Mouse (Mus musculus): Measurements from ENCODE around the gene Mki67.
"Not testable (repeated sequence)": the region's sequence is repeated elsewhere in the genome, so short reads cannot be mapped to it uniquely, and the experiment has no call there.

The Mki67 gene

GRCm38 (mm10) chr7:135716445-135716877 lies 300 bp upstream of the Mki67 start:
- DNase-seq, result peak; percentile 97

DNA sequence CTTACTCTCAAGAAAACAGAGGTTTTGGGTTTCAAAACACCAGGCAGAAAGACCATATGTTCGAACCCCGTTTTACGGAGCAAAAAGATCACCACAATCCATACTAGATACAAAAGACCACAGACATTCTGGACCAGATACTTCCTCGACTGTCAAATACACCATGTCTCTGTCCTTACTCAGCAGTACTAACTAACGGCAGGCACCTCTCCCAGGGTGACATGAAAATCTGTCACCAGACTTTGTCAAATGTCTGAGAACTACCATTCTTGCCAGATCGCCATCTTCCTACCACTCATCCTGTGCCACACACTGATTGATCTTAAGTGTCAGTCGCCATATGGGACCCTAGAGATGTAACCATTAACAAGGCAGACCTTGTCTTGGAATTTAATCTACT lies 995 bp downstream of the Mki67 start:
- DNase-seq, result peak; percentile 26

DNA sequence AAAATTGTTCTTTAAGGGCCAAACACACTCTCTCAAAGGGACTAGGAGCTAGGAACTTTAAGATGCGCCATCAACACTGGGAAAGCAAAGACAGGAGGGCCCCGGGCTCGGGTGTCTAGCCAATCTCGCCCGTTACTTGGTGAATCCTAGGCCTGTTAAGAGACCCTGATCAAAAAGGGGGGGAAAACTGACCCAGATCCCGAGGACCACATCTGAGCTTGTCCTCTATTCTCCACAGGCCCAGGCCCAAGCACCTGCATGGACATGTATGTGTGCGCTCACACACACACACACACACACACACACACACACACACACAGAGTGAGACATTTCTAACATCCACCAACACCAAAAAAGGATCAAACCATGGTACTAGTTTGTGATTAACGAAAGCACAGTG lies 2.8 kb downstream of the Mki67 start:
- DNase-seq, result no peak

DNA sequence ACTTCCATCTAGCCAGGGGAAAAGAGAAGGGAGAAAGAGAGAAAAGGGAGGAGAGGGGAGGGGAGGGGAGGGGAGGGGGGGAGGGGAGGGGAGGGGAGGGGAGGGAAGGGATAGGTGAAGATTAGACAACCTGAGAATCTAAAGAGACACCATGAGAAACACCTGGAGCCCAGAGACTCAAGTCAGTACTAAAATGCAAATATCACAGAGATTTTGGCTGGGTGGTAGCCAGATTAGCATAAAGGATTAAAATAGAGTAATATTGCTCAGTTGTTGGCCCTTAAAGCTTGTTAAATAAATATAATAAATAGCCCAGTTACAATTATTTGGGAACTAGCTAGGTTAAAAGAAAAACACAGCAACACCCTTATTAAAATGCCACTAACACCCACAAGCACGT lies 3.6 kb downstream of the Mki67 start:
- DNase-seq, result no peak

DNA sequence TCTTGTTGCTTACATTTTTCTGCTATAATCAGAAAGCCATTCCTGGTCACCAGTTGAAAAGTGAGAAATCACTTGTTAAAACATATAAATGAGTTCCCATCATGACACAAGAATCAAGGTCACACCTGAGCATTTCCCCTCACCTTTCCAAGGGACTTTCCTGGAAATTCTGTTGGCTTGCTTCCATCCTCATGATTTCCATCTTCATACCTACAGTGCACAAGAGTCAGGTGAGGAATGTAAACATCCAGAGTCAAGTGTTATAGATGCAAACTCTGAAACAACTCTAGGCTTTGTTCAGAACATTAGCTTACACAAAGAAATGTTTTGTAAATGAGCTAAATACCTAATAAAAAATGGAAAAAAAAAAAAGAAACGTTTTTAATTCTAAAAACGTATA lies 5.5 kb downstream of the Mki67 start:
- DNase-seq, result no peak

GRCm38 (mm10) chr7:135705753-135706152 lies 10.4 kb downstream of the Mki67 start:
- DNase-seq, result no peak

DNA sequence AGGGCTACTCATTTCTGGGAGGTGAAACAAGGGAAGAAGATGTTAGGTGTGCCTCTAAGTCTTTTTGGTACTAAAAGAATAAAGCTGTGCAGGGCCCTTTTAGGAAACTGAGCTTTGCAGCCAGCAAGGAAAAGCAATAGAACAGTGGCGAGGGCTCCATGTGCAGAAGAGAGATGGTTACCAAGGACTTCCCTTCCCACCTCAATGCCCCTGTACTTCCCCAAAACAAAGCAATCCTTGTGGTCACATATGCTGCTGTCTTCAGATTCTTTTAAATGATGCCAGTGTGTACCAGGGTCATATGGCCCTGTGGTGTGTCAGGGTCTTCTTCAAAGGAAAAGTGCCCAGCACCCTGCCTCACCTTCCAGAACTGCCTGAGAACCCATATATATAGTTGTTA lies 11.1 kb downstream of the Mki67 start:
- no peak for DNase-seq

- DNase-seq, result no peak
Observed at GRCm38 (mm10) chr7:135704251-135704650, 11.9 kb downstream of the Mki67 start.

DNA sequence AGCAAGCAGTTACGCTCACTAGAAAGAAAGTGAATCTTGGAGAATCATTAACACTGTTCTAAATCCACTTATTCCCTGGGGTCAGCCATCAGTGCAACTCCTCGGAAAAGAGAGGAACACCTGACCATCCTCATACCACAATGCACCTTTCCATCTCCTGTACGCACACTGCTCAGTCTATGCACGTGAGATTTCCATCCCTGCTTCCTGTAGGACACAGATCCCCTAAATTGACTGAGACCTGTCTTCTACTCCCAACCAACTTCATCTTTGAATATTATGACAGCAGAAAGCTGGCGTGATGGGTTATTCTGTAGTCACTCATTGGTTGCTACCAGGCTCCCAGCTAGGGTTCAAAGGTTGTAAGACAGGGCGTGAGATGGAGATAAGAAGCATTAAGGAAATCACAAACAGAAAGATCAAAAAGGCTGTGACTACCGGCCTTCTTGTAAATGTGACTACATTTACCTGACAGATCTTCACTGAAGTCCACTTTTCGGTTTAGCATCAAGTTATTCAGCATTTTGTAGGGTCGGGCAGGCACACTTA lies 12.5 kb downstream of the Mki67 start:
- DNase-seq, result no peak

GRCm38 (mm10) chr7:135699351-135699750 lies 16.8 kb downstream of the Mki67 start:
- DNase-seq, result not testable (repeated sequence)

DNA sequence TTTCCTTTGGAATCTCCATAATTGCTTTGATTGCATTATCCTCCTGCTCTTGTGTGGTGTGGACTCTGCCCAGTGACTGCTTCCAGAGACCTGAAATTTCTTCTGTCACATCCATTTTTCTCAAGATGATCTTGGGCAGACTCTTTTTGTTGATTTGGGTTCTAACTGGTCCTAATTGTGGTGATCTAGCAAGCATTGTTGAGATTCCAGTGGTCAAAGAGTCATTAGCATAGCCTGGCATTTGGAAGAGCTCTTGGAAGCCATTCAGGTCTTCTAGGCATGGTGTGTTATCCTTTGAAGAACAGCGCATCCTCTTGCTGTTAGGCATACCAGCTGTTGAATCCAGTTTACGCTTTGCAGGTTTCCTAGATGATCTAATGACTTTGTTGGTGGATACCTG lies 17.8 kb downstream of the Mki67 start:
- no peak for DNase-seq

DNA sequence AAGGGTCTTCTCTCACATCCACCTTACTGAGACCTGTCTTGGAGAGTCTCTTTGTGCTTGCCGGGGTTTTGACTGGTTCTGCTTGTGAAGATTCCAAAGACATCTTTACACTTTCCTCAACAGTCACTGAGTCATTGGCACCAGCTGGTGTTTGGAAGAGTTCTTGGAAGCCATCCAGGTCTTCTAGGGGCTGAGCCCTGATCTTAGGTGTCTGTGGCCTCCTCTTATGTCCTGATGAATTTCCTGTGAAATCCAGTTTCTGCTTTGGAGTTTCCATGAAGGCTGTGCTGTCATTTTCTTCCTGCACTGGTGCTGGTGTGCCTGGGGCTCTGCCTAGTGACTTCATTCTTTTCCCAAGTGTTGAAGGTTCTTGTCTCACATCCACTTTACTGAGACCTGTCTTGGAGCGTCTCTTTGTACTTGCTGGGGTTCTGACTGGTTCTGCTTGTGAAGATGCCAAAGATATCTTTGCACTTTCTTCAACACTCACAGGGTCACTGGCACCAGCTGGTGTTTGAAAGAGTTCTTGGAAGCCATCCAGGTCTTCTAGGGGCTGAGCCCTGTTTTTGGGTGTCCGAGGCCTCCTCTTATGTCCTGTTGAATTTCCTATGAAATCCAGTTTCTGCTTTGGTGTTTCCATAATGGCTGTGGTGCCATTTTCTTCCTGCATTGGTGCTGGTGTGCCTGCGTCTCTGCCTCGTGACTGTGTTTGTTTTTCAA lies 19.0 kb downstream of the Mki67 start:
- not testable (repeated sequence) for DNase-seq

GRCm38 (mm10) chr7:135696127-135696526 lies 20.0 kb downstream of the Mki67 start:
- DNase-seq, result no peak

GRCm38 (mm10) chr7:135694796-135695195 lies 21.4 kb downstream of the Mki67 start:
- DNase-seq, result no peak

DNA sequence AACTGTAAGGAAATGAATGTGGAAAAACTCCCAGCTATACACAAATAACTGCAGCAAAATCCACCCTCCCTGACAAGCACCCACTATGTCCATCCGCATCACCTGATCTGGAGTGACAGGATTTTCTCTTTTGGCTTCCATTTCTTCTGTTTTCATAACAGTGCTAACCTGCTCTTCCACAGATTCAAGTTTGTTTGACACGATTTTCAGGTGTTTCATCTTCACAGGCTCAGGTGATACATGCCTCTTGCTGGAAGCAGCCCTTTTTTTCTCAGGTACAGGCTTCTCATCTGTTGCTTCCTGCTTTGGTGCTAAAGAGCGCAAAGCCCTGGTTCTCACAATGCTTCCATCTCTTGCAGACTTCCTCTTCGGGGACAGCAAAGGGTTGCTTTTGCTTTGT lies 22.0 kb downstream of the Mki67 start:
- no peak for DNase-seq

DNA sequence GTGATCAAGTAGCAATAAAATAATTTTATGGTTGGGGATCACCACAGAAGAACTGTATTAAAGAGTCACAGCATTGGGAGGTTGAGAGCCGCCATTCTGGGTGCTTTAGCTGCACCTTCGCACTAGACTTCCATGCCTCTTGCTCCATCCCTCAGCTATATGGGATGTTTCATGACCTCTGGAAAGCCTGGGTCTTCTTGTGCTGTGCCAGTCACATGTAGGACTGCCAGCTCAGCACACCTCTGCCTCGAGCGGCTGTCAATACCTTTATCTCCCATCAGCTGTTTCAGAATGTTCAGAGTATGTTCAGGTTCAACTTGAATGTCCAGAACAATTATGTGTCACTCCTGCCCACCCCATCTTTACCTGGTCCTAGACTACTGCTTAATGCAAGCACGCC lies 24.2 kb downstream of the Mki67 start:
- no peak for DNase-seq

DNA sequence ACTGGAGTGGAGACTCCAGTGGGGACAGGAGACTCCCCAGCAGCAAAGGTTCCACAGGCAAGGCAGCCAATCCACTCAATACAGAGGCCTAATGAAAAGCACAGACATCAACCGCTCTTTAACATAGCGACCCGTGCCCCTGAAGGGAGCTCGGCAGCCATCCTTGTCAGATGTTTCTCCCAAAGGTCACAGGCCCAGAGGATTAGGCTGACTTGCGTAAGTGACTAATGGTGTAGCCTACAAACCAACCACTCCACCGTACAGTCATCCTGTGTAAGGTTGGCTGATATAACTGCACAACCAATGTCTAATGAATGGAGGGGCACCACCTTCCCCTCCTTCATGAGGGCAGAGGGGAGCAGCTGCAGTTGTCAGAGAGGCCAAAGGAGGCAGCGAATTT lies 26.8 kb downstream of the Mki67 start:
- DNase-seq, result no peak

- no peak for DNase-seq
Observed at GRCm38 (mm10) chr7:135684938-135685337, 31.2 kb downstream of the Mki67 start.

- DNase-seq, result peak; percentile 80
Observed at GRCm38 (mm10) chr7:135684098-135684497, 32.1 kb downstream of the Mki67 start.

DNA sequence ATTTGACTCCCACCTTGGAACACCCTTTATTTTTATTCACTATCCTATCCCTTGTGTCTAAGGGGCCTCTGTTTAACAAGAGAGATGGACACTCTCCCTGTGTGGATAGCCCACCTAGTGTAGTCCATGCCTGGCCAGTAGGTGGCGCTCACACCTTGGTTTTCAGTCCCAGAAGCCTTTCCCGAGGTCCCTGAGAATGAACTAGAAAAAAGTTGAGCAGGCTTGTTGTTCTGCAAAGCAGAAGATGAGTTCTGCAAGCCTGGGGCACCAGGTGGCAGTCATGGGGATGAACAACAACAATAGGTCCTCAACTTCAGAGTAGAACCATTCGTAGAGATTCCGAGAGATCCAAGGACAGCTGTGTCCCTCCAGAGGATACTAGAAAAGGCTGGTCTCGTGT lies 35.8 kb downstream of the Mki67 start:
- peak; percentile 61 for DNase-seq

GRCm38 (mm10) chr7:135676722-135677121 lies 39.4 kb downstream of the Mki67 start:
- no peak for DNase-seq

DNA sequence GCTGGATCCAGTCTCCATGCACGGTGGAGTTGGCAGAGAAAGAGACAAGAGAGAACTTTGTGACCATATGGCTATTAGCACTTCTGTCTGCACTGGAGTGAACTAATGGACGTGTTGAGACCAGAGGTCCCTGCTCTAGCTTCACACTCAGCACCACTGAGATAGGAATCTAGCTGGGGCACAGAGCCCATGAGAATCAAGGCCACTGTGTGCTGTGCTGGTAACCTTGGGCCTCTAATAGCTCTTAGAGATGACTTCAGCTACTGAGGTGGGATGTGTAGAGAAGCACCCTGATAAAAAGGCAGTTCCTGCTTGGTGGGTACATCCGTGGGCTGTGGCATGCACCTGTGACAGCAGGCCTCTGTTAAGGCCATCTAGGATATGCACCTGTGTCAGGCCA lies 42.6 kb downstream of the Mki67 start:
- DNase-seq, result no peak

DNA sequence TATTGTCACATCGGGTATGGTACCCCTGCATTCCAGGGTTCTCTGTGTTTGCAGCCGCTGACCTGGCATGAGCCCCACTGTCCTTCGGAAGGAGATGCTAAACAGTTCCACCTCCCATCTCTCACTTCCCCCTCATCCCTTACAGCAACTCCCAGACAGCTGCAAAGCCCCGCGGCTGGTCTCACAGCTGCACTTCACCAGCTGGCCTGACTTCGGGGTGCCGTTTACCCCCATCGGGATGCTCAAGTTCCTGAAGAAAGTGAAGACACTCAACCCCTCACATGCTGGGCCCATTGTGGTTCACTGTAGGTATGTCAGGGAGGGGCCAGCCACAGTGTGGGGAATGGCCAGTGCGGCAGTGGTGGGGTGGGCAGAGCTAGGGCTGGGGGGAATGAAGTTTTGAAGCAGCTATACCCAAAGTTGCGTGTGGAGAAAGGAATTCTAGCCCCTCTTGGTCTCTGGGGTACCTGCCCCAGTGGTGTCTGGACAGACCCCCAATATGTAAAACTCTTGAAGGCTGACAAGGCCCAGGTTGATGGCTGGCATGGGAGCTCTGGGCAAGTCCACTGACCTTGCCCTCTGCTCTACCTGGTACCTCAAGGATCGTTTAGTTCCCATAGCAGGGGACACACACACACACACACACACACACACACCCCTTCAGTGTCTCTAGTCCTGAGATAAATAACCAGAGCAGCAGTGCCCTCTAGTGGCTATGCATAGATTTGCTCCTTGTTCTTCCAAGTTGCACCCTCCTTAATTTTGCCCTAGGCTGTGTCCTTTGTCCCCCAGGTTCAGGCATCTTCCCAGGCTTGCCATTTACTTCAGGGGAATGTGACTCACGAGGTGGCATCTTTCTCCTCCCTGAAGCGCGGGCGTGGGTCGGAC lies 47.1 kb downstream of the Mki67 start:
- DNase-seq, result peak; percentile 89

- no peak for DNase-seq
Observed at GRCm38 (mm10) chr7:135666314-135666713, 49.8 kb downstream of the Mki67 start.

All from retina, postnatal 1 day (tissue).